Mouse (Mus musculus) right cerebral cortex, adult 2 months (tissue): ENCODE measurements around the gene Peli2.

Experiments
- DNase-seq, 2 experiments: peaks; one replicate each; pipeline ENCODE4 v3.0.0; 2021 to 2022; ENCODE audit warnings: low spot score in 2 of 2

The Peli2 gene

GRCm38 (mm10) chr14:48289602-48290599, 169.3 kb downstream of the Peli2 start:
- DNase-seq = no peak

- no peak for DNase-seq
Measured at GRCm38 (mm10) chr14:48293498-48293897, 172.9 kb downstream of the Peli2 start.

GRCm38 (mm10) chr14:48295410-48295809, 174.8 kb downstream of the Peli2 start:
- DNase-seq = no peak

GRCm38 (mm10) chr14:48295815-48296271, 175.2 kb downstream of the Peli2 start:
- DNase-seq = peak; percentile 23 to 31

- DNase-seq = no peak
Measured at GRCm38 (mm10) chr14:48296820-48297219, 176.2 kb downstream of the Peli2 start.

GRCm38 (mm10) chr14:48302471-48303186, 182.0 kb downstream of the Peli2 start:
- DNase-seq = no peak

GRCm38 (mm10) chr14:48303235-48303634, 182.6 kb downstream of the Peli2 start:
- DNase-seq = peak; percentile 41 to 43

GRCm38 (mm10) chr14:48303841-48304240, 183.2 kb downstream of the Peli2 start:
- no peak for DNase-seq

- no peak for DNase-seq
Measured at GRCm38 (mm10) chr14:48313234-48313633, 192.6 kb downstream of the Peli2 start.

- no peak for DNase-seq
Measured at GRCm38 (mm10) chr14:48316396-48316795, 195.8 kb downstream of the Peli2 start.

- DNase-seq = no peak
Measured at GRCm38 (mm10) chr14:48323771-48324459, 203.3 kb downstream of the Peli2 start.

GRCm38 (mm10) chr14:48324460-48324850, 203.8 kb downstream of the Peli2 start:
- no peak for DNase-seq

GRCm38 (mm10) chr14:48327746-48328145, 207.1 kb downstream of the Peli2 start:
- no peak for DNase-seq

- DNase-seq = no peak
Measured at GRCm38 (mm10) chr14:48329716-48330365, 209.2 kb downstream of the Peli2 start.
